Mouse (Mus musculus) adrenal gland, adult 2 months (tissue): ENCODE measurements around the gene Clps. TPM values are rescaled to one million over a fixed set of nuclear protein-coding genes. Genes with fewer than 3 reads are reported as not detected.
A peak's percentile ranks its signal among the peaks of the same experiment; 100 is the strongest.
"Not testable (repeated sequence)": the region's sequence is repeated elsewhere in the genome, so short reads cannot be mapped to it uniquely, and the experiment has no call there.

Experiments
- DNase-seq: peaks from one replicate; pipeline ENCODE4 v3.0.0; 2021
- long read RNA-seq: library from polyadenylated mRNA; stranded (forward); transcript quantifications from one replicate; pipeline ENCODE4 v2.0.0, GENCODE M21; 2021
- polyA plus RNA-seq: library from polyadenylated mRNA; depleted of rRNA; stranded (reverse); fragments of >200 nt; gene quantifications from 2 replicates; pipeline ENCODE4 v1.2.3, GENCODE M21; 2012; rRNA removed
- total RNA-seq, 2 experiments: library from RNA; stranded (reverse); gene quantifications; 2 replicates each; pipeline ENCODE4 v1.2.3; 2021

Clps gene
- total RNA-seq, result not detected
- polyA plus RNA-seq, result 1.4 and 45.4 TPM in 2 replicates
- long read RNA-seq, result 0 reads

GRCm38 (mm10) chr17:28560598-28560997, at the start of gene Clps:
Gene Clps (minus strand): TSS chr17:28560766.
- DNase-seq, result no peak

- DNase-seq, result no peak
These were observed 49.0 kb upstream of the Clps start for GRCm38 (mm10) chr17:28609543-28609942.

GRCm38 (mm10) chr17:28601557-28602250, 41.1 kb upstream of the Clps start:
- peak; percentile 70 for DNase-seq

- DNase-seq, result no peak
These were observed 40.2 kb upstream of the Clps start for GRCm38 (mm10) chr17:28600780-28601179.

GRCm38 (mm10) chr17:28593965-28594364, 33.4 kb upstream of the Clps start:
- no peak for DNase-seq

GRCm38 (mm10) chr17:28592998-28593397, 32.4 kb upstream of the Clps start:
- peak; percentile 82 for DNase-seq

- DNase-seq, result peak; percentile 67
These were observed 30.9 kb upstream of the Clps start for GRCm38 (mm10) chr17:28591476-28591875.

- DNase-seq, result no peak
These were observed 30.0 kb upstream of the Clps start for GRCm38 (mm10) chr17:28590596-28590995.

- DNase-seq, result no peak
These were observed 28.0 kb upstream of the Clps start for GRCm38 (mm10) chr17:28588591-28588990.

- no peak for DNase-seq
These were observed 25.9 kb upstream of the Clps start for GRCm38 (mm10) chr17:28586509-28586908.

- DNase-seq, result no peak
These were observed 20.5 kb upstream of the Clps start for GRCm38 (mm10) chr17:28581056-28581455.

GRCm38 (mm10) chr17:28580396-28580795, 19.8 kb upstream of the Clps start:
- peak; percentile 61 for DNase-seq

- peak; percentile 43 for DNase-seq
These were observed 14.9 kb upstream of the Clps start, which contains the start of gene Lhfpl5 for GRCm38 (mm10) chr17:28575244-28576125. Gene Lhfpl5 (plus strand): TSS chr17:28575641.

- DNase-seq, result no peak
These were observed 12.4 kb upstream of the Clps start for GRCm38 (mm10) chr17:28572941-28573340.

GRCm38 (mm10) chr17:28572521-28572920, 12.0 kb upstream of the Clps start:
- peak; percentile 47 for DNase-seq

GRCm38 (mm10) chr17:28571868-28572267, 11.3 kb upstream of the Clps start:
- DNase-seq, result no peak

- DNase-seq, result no peak
These were observed 7.0 kb upstream of the Clps start for GRCm38 (mm10) chr17:28567541-28567940.

GRCm38 (mm10) chr17:28565181-28565580, 4.6 kb upstream of the Clps start:
- no peak for DNase-seq

- no peak for DNase-seq
These were observed 1.0 kb upstream of the Clps start for GRCm38 (mm10) chr17:28561613-28562012.

- DNase-seq, result no peak
These were observed 2.8 kb downstream of the Clps start for GRCm38 (mm10) chr17:28557772-28558171.

GRCm38 (mm10) chr17:28556635-28557396, 3.8 kb downstream of the Clps start:
- DNase-seq, result no peak

GRCm38 (mm10) chr17:28554021-28554420, 6.5 kb downstream of the Clps start:
- DNase-seq, result not testable (repeated sequence)
